Mouse (Mus musculus): ENCODE results near the gene Rln3.

Gene Rln3

DNA sequence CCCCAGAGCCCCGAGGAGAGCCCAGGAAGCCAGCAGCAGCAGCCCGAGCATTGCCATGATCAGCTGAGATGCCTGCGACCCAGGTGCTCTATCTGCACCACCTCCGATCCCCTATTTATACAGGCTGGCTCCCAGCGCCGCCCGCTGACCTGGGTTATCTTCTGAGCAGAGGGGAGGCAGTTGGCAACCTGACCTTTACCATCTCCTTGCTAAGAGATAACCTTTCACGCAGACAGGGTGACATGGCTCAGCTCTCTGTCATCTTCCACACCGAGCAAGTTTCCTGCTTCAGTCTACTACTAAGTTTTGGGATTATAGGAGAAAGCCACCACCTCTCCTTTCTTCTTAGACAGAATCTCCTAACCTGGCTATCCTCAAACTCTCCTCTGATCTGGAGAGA is at the start of gene Rln3:
TSS of gene Rln3 (minus strand) at position 101 of the 400 bp plus-strand sequence.
- no peak for DNase-seq (ENCODE audit: low spot score in 2 of 2)

DNA sequence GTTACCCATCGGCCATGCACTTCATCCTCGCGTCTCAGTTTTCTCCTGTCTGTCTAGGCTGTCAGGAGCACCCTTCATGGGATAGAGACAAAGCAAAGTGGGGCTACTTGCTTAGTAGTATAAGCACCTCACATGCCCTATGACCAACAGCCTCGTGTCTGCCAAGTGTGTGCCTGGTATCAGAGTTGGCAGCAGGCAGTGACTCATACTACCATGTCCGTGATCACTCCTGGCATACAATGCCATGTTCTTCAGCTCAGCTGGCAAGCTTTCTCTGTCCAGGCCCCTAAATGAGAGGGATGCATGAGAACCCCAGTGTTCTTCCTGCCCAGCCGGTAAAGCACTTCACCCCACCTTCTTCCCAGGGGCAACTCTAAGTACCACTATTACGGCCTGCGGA is 45.8 kb upstream of the Rln3 start:
- no peak for DNase-seq (ENCODE audit: low spot score in 2 of 2)

DNA sequence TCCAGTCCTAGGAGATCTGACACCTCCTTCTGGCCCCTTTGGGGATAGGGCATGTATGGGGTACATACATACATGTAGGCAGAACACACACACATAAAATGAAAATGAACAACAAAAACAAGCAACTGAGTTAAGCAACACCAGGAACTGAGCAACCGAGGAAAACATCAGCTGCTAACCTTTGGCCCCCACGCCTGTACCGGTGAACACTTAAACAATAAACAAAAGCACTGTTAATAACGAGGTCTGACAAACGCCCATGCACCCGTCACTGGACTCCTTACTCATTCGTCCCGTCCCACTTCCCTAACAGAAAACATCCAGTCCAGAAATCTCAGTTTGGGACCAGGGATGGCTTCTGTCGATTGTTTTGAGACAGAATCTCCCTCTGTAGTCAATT is 44.5 kb upstream of the Rln3 start:
- DNase-seq (ENCODE audit: low spot score in 2 of 2): no peak

DNA sequence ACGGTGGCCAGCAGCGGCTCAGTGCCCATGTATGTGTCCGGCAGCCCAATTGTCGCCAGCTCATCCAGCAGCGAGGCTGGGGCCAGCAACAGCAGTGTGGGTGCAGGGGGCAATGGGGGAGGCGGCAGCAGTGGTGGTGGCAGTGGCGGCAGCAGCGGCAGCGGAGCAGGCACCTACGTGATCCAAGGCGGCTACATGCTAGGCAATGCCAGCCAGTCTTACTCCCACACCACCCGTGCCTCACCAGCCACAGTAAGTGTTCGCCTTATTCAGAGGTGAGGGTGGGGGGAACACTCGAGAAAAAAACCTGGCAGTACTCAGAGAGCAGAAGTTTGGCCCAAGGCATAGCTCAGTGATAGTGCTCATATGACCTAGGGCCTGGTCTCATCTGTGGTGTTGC is 43.0 kb upstream of the Rln3 start:
- no peak for DNase-seq (ENCODE audit: low spot score in 2 of 2)

- DNase-seq (ENCODE audit: low spot score in 2 of 2): no peak
These were observed 42.4 kb upstream of the Rln3 start for GRCm38 (mm10) chr8:84087156-84087555.

DNA sequence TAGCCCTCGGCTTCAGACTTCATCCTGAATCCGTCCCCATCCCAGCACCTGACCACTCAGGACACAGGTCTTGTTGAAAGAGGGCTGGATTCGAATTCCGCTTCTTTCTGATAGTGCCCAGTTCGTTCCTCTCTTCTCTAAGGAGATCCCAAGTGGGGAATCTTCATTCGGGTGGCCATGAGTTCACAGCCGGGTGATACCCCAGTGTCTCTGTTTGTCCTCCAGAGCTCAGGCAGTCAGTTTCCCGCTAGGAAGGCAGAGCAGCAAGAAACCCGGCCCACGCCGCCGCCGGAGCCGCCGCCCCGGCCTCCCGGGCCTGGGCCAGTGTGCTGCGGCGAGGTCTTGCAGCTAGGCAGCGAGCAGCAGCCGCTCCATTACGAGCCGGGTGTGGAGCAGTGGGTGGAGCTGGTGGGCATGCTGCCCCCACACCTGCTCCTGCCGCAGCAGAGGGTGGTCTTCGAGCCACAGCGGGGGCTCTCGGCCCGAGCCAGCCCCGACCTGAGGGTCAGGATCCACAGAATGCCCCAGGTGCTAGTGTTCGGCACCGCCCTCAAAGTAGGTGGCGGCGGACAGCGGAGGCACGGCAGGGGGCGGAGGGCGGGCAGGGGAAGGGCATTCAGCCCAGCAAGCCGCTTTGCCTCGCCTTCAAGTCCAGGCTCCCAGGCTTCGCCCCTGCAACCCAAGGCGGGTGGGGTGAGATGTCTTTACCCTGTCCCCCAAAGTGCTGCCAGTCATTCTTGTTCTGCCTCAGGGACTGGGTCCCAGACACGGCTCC is 39.7 kb upstream of the Rln3 start:
- DNase-seq (ENCODE audit: low spot score in 2 of 2): no peak

GRCm38 (mm10) chr8:84083829-84084241 is 39.0 kb upstream of the Rln3 start:
- DNase-seq (ENCODE audit: low spot score in 2 of 2): no peak

DNA sequence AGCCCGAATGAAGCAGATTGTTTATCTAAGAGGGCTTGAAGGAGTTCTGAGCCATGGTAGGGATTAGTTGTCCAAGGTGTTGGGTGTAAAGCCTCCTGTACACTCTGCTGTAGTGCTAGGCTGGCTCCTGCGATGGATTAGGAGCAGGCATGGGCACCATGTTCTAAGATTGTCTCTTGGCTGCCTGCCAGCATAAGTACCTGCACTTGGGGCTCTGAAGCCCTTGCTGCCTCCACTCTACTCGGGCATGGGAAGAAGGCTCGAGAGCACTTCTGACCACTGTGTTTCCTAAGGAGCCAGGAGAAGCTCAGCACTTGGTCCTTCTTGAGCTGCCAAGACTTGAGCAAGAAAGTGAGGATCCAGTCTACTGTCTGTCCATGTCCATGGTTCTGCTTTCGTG is 34.4 kb upstream of the Rln3 start:
- no peak for DNase-seq (ENCODE audit: low spot score in 2 of 2)

- DNase-seq (ENCODE audit: low spot score in 2 of 2): no peak
These were observed 32.0 kb upstream of the Rln3 start for GRCm38 (mm10) chr8:84076849-84077248.

DNA sequence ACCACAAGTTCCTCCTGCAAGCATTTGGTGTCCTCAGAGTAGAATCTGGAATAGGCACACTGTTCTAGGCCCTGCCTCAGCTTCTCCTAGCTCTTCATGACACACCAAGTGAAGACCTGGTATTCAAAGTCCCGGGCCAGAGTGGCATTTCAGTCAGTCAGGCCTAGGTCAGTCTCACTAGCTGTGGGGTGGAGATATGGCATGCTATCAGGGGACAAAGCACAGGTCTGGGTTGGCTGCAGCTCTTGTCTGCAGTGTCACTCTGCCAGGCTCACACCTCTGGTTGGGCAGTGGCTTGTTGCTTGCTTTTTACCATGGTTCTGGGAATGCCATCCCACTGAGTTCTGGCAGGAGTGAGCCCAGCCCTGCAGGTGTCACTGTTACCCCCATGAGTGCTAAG is 31.6 kb upstream of the Rln3 start:
- DNase-seq (ENCODE audit: low spot score in 2 of 2): no peak

GRCm38 (mm10) chr8:84073230-84073976 is 28.6 kb upstream of the Rln3 start:
- DNase-seq (ENCODE audit: low spot score in 2 of 2): no peak

- DNase-seq (ENCODE audit: low spot score in 2 of 2): no peak
These were observed 27.5 kb upstream of the Rln3 start for GRCm38 (mm10) chr8:84072321-84072720.

GRCm38 (mm10) chr8:84071921-84072320 is 27.1 kb upstream of the Rln3 start:
- DNase-seq (ENCODE audit: low spot score in 2 of 2): no peak

DNA sequence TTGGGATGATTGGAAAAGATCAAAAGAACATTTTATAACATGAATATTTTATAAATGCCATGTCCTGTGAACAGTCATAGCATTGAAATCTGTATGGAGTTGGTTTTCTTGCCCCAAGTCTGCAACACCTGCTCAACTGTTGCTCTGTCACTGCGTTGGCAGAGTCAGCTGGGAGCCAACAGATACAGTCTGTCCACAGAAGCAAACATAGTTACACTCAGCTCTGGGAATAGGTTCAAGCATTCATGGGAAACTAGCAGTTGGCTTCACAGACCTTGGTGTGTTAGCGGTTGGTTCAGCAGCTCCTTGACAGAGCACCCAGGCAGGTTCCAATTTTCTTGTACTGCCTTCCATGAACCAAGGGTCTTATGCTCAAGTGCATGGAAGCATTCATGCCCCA is 25.9 kb upstream of the Rln3 start:
- DNase-seq (ENCODE audit: low spot score in 2 of 2): peak; percentile 67 to 74

GRCm38 (mm10) chr8:84070241-84070640 is 25.4 kb upstream of the Rln3 start:
- no peak for DNase-seq (ENCODE audit: low spot score in 2 of 2)

- no peak for DNase-seq (ENCODE audit: low spot score in 2 of 2)
These were observed 24.9 kb upstream of the Rln3 start for GRCm38 (mm10) chr8:84069750-84070149.

- no peak for DNase-seq (ENCODE audit: low spot score in 2 of 2)
These were observed 24.4 kb upstream of the Rln3 start for GRCm38 (mm10) chr8:84069169-84069568.

DNA sequence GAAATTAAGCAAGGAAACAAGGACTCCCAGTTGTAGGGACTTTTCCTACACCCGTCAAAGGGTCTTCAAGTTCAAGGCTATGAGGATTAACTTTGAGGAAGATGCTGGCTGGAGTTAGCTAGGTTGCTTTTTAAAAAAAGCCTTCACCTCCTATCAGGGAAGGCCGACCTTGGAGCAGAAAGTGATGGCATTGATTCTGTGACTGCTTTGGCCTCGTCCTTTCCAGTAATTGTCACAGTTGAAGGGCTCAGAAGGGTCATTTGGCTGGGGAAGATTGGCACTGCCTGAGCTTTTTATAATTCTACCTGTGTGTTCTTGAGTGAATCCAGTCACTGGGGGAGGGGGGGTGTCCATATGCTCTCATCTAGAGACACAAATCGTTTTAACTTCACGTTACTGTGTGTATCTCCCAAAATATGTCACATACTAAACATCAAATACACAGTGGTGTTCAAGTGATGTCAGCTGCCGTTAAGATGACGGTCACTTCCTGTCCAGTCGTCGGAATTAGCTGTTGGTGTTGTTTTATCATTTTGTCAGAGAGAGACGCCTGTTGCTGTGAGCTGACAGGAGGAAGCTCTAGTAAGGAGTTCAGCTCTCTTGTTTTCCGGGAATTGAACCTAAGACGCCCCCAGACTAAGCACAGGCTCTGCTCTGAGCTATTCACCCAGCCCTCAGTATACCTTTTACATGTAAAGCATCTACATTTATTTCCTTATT is 23.7 kb upstream of the Rln3 start:
- no peak for DNase-seq (ENCODE audit: low spot score in 2 of 2)

DNA sequence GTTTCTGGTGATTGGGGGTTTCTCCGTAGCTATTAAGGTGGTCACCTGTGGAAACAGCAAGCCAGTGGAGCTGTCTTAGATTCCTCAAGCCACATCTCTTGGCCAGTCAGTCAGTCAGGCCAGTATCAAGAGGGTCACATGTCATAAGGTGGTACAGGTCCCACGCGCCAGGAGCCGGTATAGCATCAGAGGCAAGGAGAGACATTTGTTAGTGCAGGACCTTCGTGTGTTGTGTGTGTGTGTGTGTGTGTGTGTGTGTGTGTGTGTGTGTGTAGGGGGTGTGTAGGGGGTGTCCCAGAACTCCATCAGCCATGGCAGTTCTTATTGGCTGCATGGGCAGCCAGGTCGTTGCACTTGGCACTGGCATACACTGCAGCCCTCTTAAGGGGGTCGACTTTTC is 23.1 kb upstream of the Rln3 start:
- DNase-seq (ENCODE audit: low spot score in 2 of 2): no peak

- peak; percentile 91 for DNase-seq (ENCODE audit: low spot score in 2 of 2)
These were observed 22.3 kb upstream of the Rln3 start for GRCm38 (mm10) chr8:84067047-84067573.

DNA sequence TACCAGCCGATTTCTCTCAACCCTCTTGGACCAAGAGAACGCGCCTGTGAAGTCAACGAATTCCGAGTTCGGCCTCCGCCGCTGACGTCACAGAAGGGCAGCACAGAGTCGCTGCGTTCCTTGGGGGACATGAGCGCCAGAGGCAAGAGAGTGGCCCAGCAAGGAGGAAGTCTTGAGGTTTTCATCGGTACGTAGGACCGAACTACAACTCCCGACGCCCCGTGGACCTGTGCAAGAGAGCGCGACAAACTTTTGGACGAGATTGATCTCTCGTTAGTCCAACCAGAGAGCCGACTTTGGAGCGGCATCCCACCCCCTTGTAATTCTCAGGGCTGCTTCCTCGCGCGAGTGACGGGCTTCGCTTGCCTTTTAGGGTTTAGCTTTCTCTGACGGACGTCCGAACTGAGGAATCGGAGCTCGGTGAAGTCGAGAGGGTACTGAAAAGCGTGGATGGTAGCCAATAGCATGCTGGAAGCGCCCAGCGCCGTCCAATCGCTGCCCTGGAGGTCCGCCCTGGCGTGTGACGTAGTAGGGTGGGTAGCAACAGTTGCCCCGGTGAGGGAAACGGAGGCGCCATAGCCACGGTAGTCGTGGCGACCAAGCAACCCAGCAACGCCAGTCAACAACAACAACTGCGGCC is 21.6 kb upstream of the Rln3 start, which contains the start of gene Rfx1:
TSS of gene Rfx1 (plus strand) at position 544 of the 640 bp plus-strand sequence.
- peak; percentile 100 for DNase-seq (ENCODE audit: low spot score in 2 of 2)
